Mouse (Mus musculus): ENCODE measurements around the gene Eef2k.

GRCm38 (mm10) chr7:120917279-120917591 is 74.6 kb downstream of the Eef2k start:
- TF ChIP-seq CTCF (IDR thresholded peaks at IDR 0.05; ENCODE audit: insufficient read depth, low read length) (no peak), POLR2A (IDR thresholded peaks at IDR 0.05; ENCODE audit: borderline replicate concordance, extremely low read depth, low read depth, low read length) (no peak)
